Mouse (Mus musculus): ENCODE measurements around the gene Actr1b.

Gene Actr1b

DNA sequence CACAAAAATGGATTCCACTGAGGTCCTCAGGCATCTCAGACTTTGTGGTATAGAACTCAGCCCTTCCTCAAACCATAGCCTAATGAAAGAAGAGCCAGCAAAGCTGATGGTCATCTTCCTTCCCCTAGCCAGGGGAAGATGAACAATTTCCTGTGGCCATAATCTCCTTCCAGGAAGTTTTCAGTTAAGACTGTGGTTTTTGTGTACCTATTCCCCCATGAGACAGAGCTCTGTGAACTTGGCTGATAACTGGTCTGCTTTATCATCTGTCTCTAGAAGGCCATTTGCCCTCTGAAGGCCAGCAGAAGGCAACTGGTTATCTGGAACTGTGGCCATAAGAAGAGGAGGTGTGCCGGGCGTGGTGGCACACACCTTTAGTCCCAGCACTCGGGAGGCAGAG is 58.0 kb downstream of the Actr1b start:
- no peak for DNase-seq (ENCODE audit: low read depth, low spot score)

DNA sequence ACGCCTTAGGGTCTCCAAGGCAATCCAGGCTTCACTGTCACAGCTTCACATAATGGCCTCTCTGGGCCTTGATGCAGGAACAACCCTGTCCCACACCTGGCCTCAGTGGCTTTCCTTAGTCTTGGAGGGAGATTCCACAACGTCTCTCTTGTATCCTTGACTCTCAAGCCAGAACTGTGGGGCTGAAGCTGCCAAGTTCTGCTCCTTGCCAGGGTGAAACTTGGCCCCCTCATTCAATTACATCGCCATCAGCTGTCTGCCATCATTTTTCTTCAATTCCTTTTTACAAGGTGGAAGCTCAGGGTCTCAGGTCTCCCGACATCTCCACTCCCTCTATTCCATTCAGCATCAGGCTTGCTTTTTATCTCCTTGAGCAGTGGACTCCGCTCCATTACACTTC is 59.2 kb downstream of the Actr1b start:
- DNase-seq (ENCODE audit: low read depth, low spot score), result no peak

Measured in ZHBTc4 (cell line).